Mouse (Mus musculus) macrophage (primary cell): ENCODE results near the gene Troap. TPM values are rescaled to one million over a fixed set of nuclear protein-coding genes. Genes with fewer than 3 reads are reported as not detected.

ENCODE experiments used
- H3K27ac ChIP-seq: fragments of 350-480 bp; formaldehyde crosslinking; 2 replicates; pipeline ENCODE4 v1.9.0; 2021
- H3K36me3 ChIP-seq: fragments of 350-480 bp; formaldehyde crosslinking; 2 replicates; pipeline ENCODE4 v1.9.0; 2021; ENCODE audit errors: inconsistent target
- H3K4me3 ChIP-seq: fragments of 350-480 bp; formaldehyde crosslinking; 2 replicates; pipeline ENCODE4 v1.9.0; 2021; ENCODE audit errors: inconsistent target
- H3K79me2 ChIP-seq: fragments of 350-480 bp; formaldehyde crosslinking; 2 replicates; pipeline ENCODE4 v1.9.0; 2021; ENCODE audit errors: inconsistent target
- WGBS: methylation state at CpG from one replicate; pipeline ENCODE4 v1.1.7; 2026; ENCODE audit warnings: inconsistent platforms; ENCODE audit not compliant: missing documents; 5-methylcytosine and 5-hydroxymethylcytosine counted together
- polyA plus RNA-seq: library from polyadenylated mRNA; stranded (reverse); fragments of 250-400 nt; gene quantifications from 3 replicates; pipeline ENCODE4 v1.2.4, GENCODE M21; 2018; ENCODE audit warnings: inconsistent platforms

Troap gene
- polyA plus RNA-seq, 1 experiment from 2014 or later = 2.4 TPM

- no peaks in the 10 kb centered on the region for H3K36me3 ChIP-seq
- H3K79me2 ChIP-seq = no peaks in the 10 kb centered on the region
- H3K4me3 ChIP-seq = no peak within 1 kb of the TSS
- no peak within 1 kb of the TSS for H3K27ac ChIP-seq
- 20% methylated on average over 58 of the region's 60 CpGs for WGBS
Observed at GRCm38 (mm10) chr15:99087253-99088075, 13.1 kb downstream of the Troap start, which contains the start of gene C1ql4. TSS of gene C1ql4 (minus strand) at chr15:99087817.

GRCm38 (mm10) chr15:99088292-99088691 is 13.9 kb downstream of the Troap start:
- H3K36me3 ChIP-seq = no peaks in the 10 kb centered on the region
- H3K27ac ChIP-seq = no peak overlapping the region
- WGBS = under 1% methylated on average over 26 of the region's 27 CpGs
- H3K4me3 ChIP-seq = no peak overlapping the region
- no peaks in the 10 kb centered on the region for H3K79me2 ChIP-seq

GRCm38 (mm10) chr15:99089069-99089468 is 14.7 kb downstream of the Troap start:
- Histone ChIP-seq H3K27ac (no peak overlapping the region), H3K36me3 (no peaks in the 10 kb centered on the region), H3K4me3 (no peak overlapping the region), H3K79me2 (no peaks in the 10 kb centered on the region)
- 55% methylated on average over 14 of the region's 14 CpGs for WGBS

GRCm38 (mm10) chr15:99092870-99093269 is 18.5 kb downstream of the Troap start, which contains the start of gene Dnajc22:
TSS of gene Dnajc22 (plus strand) at chr15:99093170.
- H3K36me3 ChIP-seq = no peaks in the 10 kb centered on the region
- 84% methylated on average over 8 of the region's 8 CpGs for WGBS
- H3K4me3 ChIP-seq = peak within 1 kb of the TSS; percentile 18; the same call in 1 of the 2 replicates

GRCm38 (mm10) chr15:99093291-99094258 is 19.2 kb downstream of the Troap start:
- Histone ChIP-seq H3K79me2 (no peaks in the 10 kb centered on the region), H3K4me3 (peak overlapping the region; percentile 18; the same call in 1 of the 2 replicates), H3K27ac (no peak overlapping the region), H3K36me3 (no peaks in the 10 kb centered on the region)
- 5% methylated on average over 54 of the region's 56 CpGs for WGBS

More at GRCm38 (mm10) chr15:99092870-99093269, 18.5 kb downstream of the Troap start, which contains the start of gene Dnajc22:
- H3K79me2 ChIP-seq = no peaks in the 10 kb centered on the region
- no peak within 1 kb of the TSS for H3K27ac ChIP-seq

- Histone ChIP-seq H3K27ac (no peak overlapping the region), H3K4me3 (no peak overlapping the region), H3K79me2 (no peaks in the 10 kb centered on the region), H3K36me3 (no peaks in the 10 kb centered on the region)
- 14% methylated on average over 27 of the region's 27 CpGs for WGBS
Observed at GRCm38 (mm10) chr15:99094631-99095270, 20.4 kb downstream of the Troap start.

GRCm38 (mm10) chr15:99095356-99095755 is 21.0 kb downstream of the Troap start:
- Histone ChIP-seq H3K27ac (no peak overlapping the region), H3K36me3 (no peaks in the 10 kb centered on the region), H3K4me3 (no peak overlapping the region), H3K79me2 (no peaks in the 10 kb centered on the region)
- WGBS = 24% methylated on average over 6 of the region's 6 CpGs

- no peak overlapping the region for H3K4me3 ChIP-seq
- WGBS = 26% methylated on average over 24 of the region's 24 CpGs
- no peak overlapping the region for H3K27ac ChIP-seq
- H3K36me3 ChIP-seq = no peaks in the 10 kb centered on the region
- no peaks in the 10 kb centered on the region for H3K79me2 ChIP-seq
Observed at GRCm38 (mm10) chr15:99096061-99096793, 21.9 kb downstream of the Troap start.

- no peak overlapping the region for H3K27ac ChIP-seq
- H3K4me3 ChIP-seq = no peak overlapping the region
- no peaks in the 10 kb centered on the region for H3K36me3 ChIP-seq
- no peaks in the 10 kb centered on the region for H3K79me2 ChIP-seq
- 3% methylated on average over 45 of the region's 58 CpGs for WGBS
Observed at GRCm38 (mm10) chr15:99096831-99097500, 22.6 kb downstream of the Troap start.

GRCm38 (mm10) chr15:99097840-99098492 is 23.6 kb downstream of the Troap start:
- WGBS = 2% methylated on average over 39 of the region's 39 CpGs
- Histone ChIP-seq H3K4me3 (no peak overlapping the region), H3K27ac (no peak overlapping the region), H3K36me3 (no peaks in the 10 kb centered on the region), H3K79me2 (no peaks in the 10 kb centered on the region)

- WGBS = 10% methylated on average over 9 of the region's 9 CpGs
- no peak overlapping the region for H3K4me3 ChIP-seq
Observed at GRCm38 (mm10) chr15:99098493-99098861, 24.1 kb downstream of the Troap start.

GRCm38 (mm10) chr15:99099139-99099556 is 24.8 kb downstream of the Troap start:
- H3K27ac ChIP-seq = no peak overlapping the region
- no peak overlapping the region for H3K4me3 ChIP-seq
- no peaks in the 10 kb centered on the region for H3K36me3 ChIP-seq
- H3K79me2 ChIP-seq = no peaks in the 10 kb centered on the region
- WGBS = 5% methylated on average over 15 of the region's 15 CpGs

More at GRCm38 (mm10) chr15:99098493-99098861, 24.1 kb downstream of the Troap start:
- H3K79me2 ChIP-seq = no peaks in the 10 kb centered on the region
- no peak overlapping the region for H3K27ac ChIP-seq
- no peaks in the 10 kb centered on the region for H3K36me3 ChIP-seq

GRCm38 (mm10) chr15:99099984-99100383 is 25.6 kb downstream of the Troap start:
- Histone ChIP-seq H3K4me3 (no peak overlapping the region), H3K79me2 (no peaks in the 10 kb centered on the region), H3K36me3 (no peaks in the 10 kb centered on the region), H3K27ac (no peak overlapping the region)
- 50% methylated on average over 3 of the region's 3 CpGs for WGBS
